Mouse (Mus musculus) midbrain, embryonic 14.5 days (tissue): ENCODE results near the gene Osbpl2. TPM values are rescaled to one million over a fixed set of nuclear protein-coding genes. Genes with fewer than 3 reads are reported as not detected.

Experiments used
- ATAC-seq: fragments of 200-750 bp; cut with Nextera tagmentation; 2 replicates; pipeline ENCODE4 v1.8.0; 2017; ENCODE audit warnings: moderate number of reproducible peaks, moderate library complexity; ENCODE audit not compliant: low FRiP score, low TSS enrichment
- DNase-seq: peaks from one replicate; pipeline ENCODE4 v3.0.0-alpha.2; 2015
- H3K27ac ChIP-seq: fragments of 300-500 bp; sonication (generic); replicated peaks from 2 replicates; pipeline ENCODE4 v1.5.1; 2014; ENCODE audit warnings: mild to moderate bottlenecking, low read depth, low read length, moderate library complexity
- H3K27me3 ChIP-seq: fragments of 300-500 bp; sonication (generic); 2 replicates; pipeline ENCODE4 v1.6.1; 2014; ENCODE audit warnings: low read length, control low read depth, mixed read lengths; ENCODE audit not compliant: control insufficient read depth, insufficient read depth
- H3K36me3 ChIP-seq: fragments of 300-500 bp; sonication (generic); 2 replicates; pipeline ENCODE4 v1.6.1; 2014; ENCODE audit warnings: low read length, control low read depth; ENCODE audit not compliant: control insufficient read depth, insufficient read depth
- H3K4me1 ChIP-seq: fragments of 300-500 bp; sonication (generic); 2 replicates; pipeline ENCODE4 v1.6.1; 2014; ENCODE audit warnings: mild to moderate bottlenecking, antibody characterized with exemption, low read length, control low read depth; ENCODE audit not compliant: control insufficient read depth, insufficient read depth
- H3K4me2 ChIP-seq: fragments of 300-500 bp; sonication (generic); 2 replicates; pipeline ENCODE4 v1.6.1; 2014; ENCODE audit warnings: mild to moderate bottlenecking, low read length, moderate library complexity
- H3K4me3 ChIP-seq: fragments of 300-500 bp; sonication (generic); replicated peaks from 2 replicates; pipeline ENCODE4 v1.5.1; 2014; ENCODE audit warnings: low read depth, low read length
- H3K9ac ChIP-seq: fragments of 300-500 bp; sonication (generic); replicated peaks from 2 replicates; pipeline ENCODE4 v1.6.1; 2014; ENCODE audit warnings: mild to moderate bottlenecking, low read length, moderate library complexity
- H3K9me3 ChIP-seq: fragments of 300-500 bp; sonication (generic); 2 replicates; pipeline ENCODE4 v1.6.1; 2016; ENCODE audit warnings: low read length, control low read depth, mixed read lengths; ENCODE audit not compliant: control insufficient read depth
- WGBS: fragments of 180-500 bp; shearing (Covaris S2); extraction: QIAGEN DNeasy Blood & Tissue Kit; methylation state at CpG from one replicate; pipeline ENCODE4 v1.1.7; 2014; 5-methylcytosine and 5-hydroxymethylcytosine counted together
- polyA plus RNA-seq: library from polyadenylated mRNA; unstranded; fragments of >200 nt; fragmentation: Nextera tagmentation; extraction: Ambion mirVana; gene quantifications from 2 replicates; pipeline ENCODE4 v1.2.1, GENCODE M21; 2014

The Osbpl2 gene
- polyA plus RNA-seq, 1 experiment from 2014 or later: 76.6 TPM

GRCm38 (mm10) chr2:180084565-180084964 is 34.5 kb upstream of the Osbpl2 start:
- Histone ChIP-seq H3K27ac (no peak overlapping the region), H3K9ac (no peak overlapping the region), H3K4me2 (no peak overlapping the region), H3K4me3 (no peak overlapping the region), H3K9me3 (peaks cover 3% of the 10 kb centered on the region; the same call in 1 of the 2 replicates), H3K27me3 (no peaks in the 10 kb centered on the region), H3K4me1 (no peaks in the 10 kb centered on the region), H3K36me3 (peaks cover 43% of the 10 kb centered on the region)
- no peak for DNase-seq
- WGBS: 44% methylated on average over 3 of the region's 3 CpGs
- no peak for ATAC-seq

GRCm38 (mm10) chr2:180085926-180086636 is 33.0 kb upstream of the Osbpl2 start:
- DNase-seq: no peak
- no peak overlapping the region for H3K4me3 ChIP-seq
- peaks cover 3% of the 10 kb centered on the region; the same call in 1 of the 2 replicates for H3K9me3 ChIP-seq
- H3K27me3 ChIP-seq: no peaks in the 10 kb centered on the region
- WGBS: 83% methylated on average over 16 of the region's 16 CpGs
- H3K27ac ChIP-seq: no peak overlapping the region
- no peak overlapping the region for H3K9ac ChIP-seq
- no peak overlapping the region for H3K4me2 ChIP-seq
- no peak for ATAC-seq
- H3K4me1 ChIP-seq: no peaks in the 10 kb centered on the region
- H3K36me3 ChIP-seq: peaks cover 36% of the 10 kb centered on the region

- WGBS: 78% methylated on average over 5 of the region's 5 CpGs
- H3K9me3 ChIP-seq: peaks cover 3% of the 10 kb centered on the region; the same call in 1 of the 2 replicates
- H3K4me2 ChIP-seq: no peak overlapping the region
- no peak for DNase-seq
- ATAC-seq: no peak
- peaks cover 36% of the 10 kb centered on the region for H3K36me3 ChIP-seq
- H3K4me1 ChIP-seq: no peaks in the 10 kb centered on the region
- no peak overlapping the region for H3K27ac ChIP-seq
- H3K4me3 ChIP-seq: no peak overlapping the region
- no peak overlapping the region for H3K9ac ChIP-seq
- no peaks in the 10 kb centered on the region for H3K27me3 ChIP-seq
Observed at GRCm38 (mm10) chr2:180086637-180087027, 32.5 kb upstream of the Osbpl2 start.

DNA sequence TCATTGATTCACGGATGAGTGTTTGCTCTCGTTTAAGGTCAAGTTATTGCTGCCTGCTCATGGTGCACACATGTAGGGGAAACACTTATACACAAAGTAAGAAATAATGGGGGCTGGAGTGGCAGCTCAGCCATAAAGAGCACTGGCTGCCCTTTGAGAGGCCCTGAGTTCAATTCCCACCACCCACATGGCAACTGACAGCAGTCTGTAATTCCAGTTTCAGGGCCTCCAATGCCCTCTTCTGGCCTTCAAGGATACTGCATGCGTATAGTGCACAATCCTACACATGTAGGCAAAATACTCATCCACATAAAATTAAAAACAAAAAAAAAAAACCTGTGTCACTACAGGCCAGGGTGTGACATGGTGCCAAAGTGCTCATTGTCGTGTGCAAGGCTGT is 31.6 kb upstream of the Osbpl2 start:
- Histone ChIP-seq H3K27ac (no peak overlapping the region), H3K36me3 (peaks cover 27% of the 10 kb centered on the region), H3K9me3 (peaks cover 3% of the 10 kb centered on the region; the same call in 1 of the 2 replicates), H3K9ac (no peak overlapping the region), H3K4me2 (no peak overlapping the region), H3K27me3 (no peaks in the 10 kb centered on the region), H3K4me3 (no peak overlapping the region), H3K4me1 (no peaks in the 10 kb centered on the region)
- DNase-seq (no peak), ATAC-seq (no peak)
- 93% methylated on average over 4 of the region's 4 CpGs for WGBS

GRCm38 (mm10) chr2:180090285-180090684 is 28.8 kb upstream of the Osbpl2 start:
- WGBS: 72% methylated on average over 11 of the region's 11 CpGs
- Histone ChIP-seq H3K9ac (no peak overlapping the region), H3K36me3 (peaks cover 12% of the 10 kb centered on the region), H3K27me3 (no peaks in the 10 kb centered on the region), H3K27ac (no peak overlapping the region), H3K4me3 (no peak overlapping the region), H3K9me3 (peaks cover 3% of the 10 kb centered on the region; the same call in 1 of the 2 replicates), H3K4me1 (no peaks in the 10 kb centered on the region), H3K4me2 (no peak overlapping the region)
- DNase-seq (no peak), ATAC-seq (no peak)

- peak; percentile 48 for DNase-seq
- 30% methylated on average over 5 of the region's 5 CpGs for WGBS
Observed at GRCm38 (mm10) chr2:180095711-180096110, 23.4 kb upstream of the Osbpl2 start.

GRCm38 (mm10) chr2:180097585-180097984 is 21.5 kb upstream of the Osbpl2 start:
- H3K9ac ChIP-seq: no peak overlapping the region
- no peak overlapping the region for H3K4me2 ChIP-seq
- ATAC-seq (no peak), DNase-seq (no peak)
- peaks cover 16% of the 10 kb centered on the region for H3K4me1 ChIP-seq
- peaks cover 4% of the 10 kb centered on the region; the same call in 1 of the 2 replicates for H3K27me3 ChIP-seq
- no peak overlapping the region for H3K4me3 ChIP-seq
- WGBS: 45% methylated on average over 3 of the region's 3 CpGs
- no peaks in the 10 kb centered on the region for H3K36me3 ChIP-seq
- no peaks in the 10 kb centered on the region for H3K9me3 ChIP-seq
- H3K27ac ChIP-seq: no peak overlapping the region; the same call in 1 of the 2 replicates

More at GRCm38 (mm10) chr2:180095711-180096110, 23.4 kb upstream of the Osbpl2 start:
- Histone ChIP-seq H3K36me3 (no peaks in the 10 kb centered on the region), H3K27ac (no peak overlapping the region), H3K4me2 (no peak overlapping the region), H3K4me3 (no peak overlapping the region), H3K9me3 (no peaks in the 10 kb centered on the region), H3K4me1 (peaks cover 12% of the 10 kb centered on the region), H3K27me3 (no peaks in the 10 kb centered on the region), H3K9ac (0 out of 2 replicates have a peak overlapping the region, but pooled peaks have one; percentile 9)
- ATAC-seq: 0 out of 2 replicates have a peak, but pooled peaks have one; percentile 14

GRCm38 (mm10) chr2:180098167-180098566 is 20.9 kb upstream of the Osbpl2 start:
- no peak overlapping the region; the same call in 1 of the 2 replicates for H3K27ac ChIP-seq
- DNase-seq (no peak), ATAC-seq (no peak)
- H3K9ac ChIP-seq: no peak overlapping the region
- H3K4me2 ChIP-seq: no peak overlapping the region
- H3K27me3 ChIP-seq: peaks cover 9% of the 10 kb centered on the region; the same call in 1 of the 2 replicates
- peaks cover 22% of the 10 kb centered on the region for H3K4me1 ChIP-seq
- WGBS: 39% methylated on average over 5 of the region's 5 CpGs
- no peak overlapping the region for H3K4me3 ChIP-seq
- no peaks in the 10 kb centered on the region for H3K9me3 ChIP-seq
- H3K36me3 ChIP-seq: no peaks in the 10 kb centered on the region

- DNase-seq: no peak
- WGBS: 7% methylated on average over 15 of the region's 15 CpGs
- no peak for ATAC-seq
Observed at GRCm38 (mm10) chr2:180099529-180099928, 19.6 kb upstream of the Osbpl2 start.

More at GRCm38 (mm10) chr2:180099529-180099928, 19.6 kb upstream of the Osbpl2 start:
- peak overlapping the region; percentile 37 for H3K4me2 ChIP-seq
- no peak overlapping the region for H3K27ac ChIP-seq
- H3K9me3 ChIP-seq: no peaks in the 10 kb centered on the region
- peaks cover 25% of the 10 kb centered on the region for H3K4me1 ChIP-seq
- peaks cover 21% of the 10 kb centered on the region for H3K27me3 ChIP-seq
- no peak overlapping the region for H3K4me3 ChIP-seq
- no peak overlapping the region for H3K9ac ChIP-seq
- no peaks in the 10 kb centered on the region for H3K36me3 ChIP-seq
